Mouse (Mus musculus) lung, postnatal 0 days (tissue): Measurements from ENCODE around the gene Pop5. TPM values are rescaled to one million over a fixed set of nuclear protein-coding genes. Genes with fewer than 3 reads are reported as not detected.
A peak's percentile ranks its signal among the peaks of the same experiment; 100 is the strongest.

ENCODE experiments used
- ATAC-seq: fragments of 200-750 bp; cut with Nextera tagmentation; 2 replicates; pipeline ENCODE4 v1.8.0; 2017; ENCODE audit warnings: moderate library complexity
- DNase-seq: peaks from one replicate; pipeline ENCODE4 v3.0.0-alpha.2; 2016; ENCODE audit warnings: low spot score
- H3K27ac ChIP-seq: fragments of 300-500 bp; sonication (generic); 2 replicates; pipeline ENCODE4 v1.5.1; 2014; ENCODE audit warnings: antibody characterized with exemption, mild to moderate bottlenecking, low read length, mixed read lengths
- H3K27me3 ChIP-seq: fragments of 300-500 bp; sonication (generic); replicated peaks from 2 replicates; pipeline ENCODE4 v1.6.1; 2014; ENCODE audit warnings: low read length, mixed read lengths; ENCODE audit not compliant: insufficient read depth
- H3K36me3 ChIP-seq: fragments of 300-500 bp; sonication (generic); 2 replicates; pipeline ENCODE4 v1.6.1; 2014; ENCODE audit warnings: low read length, mixed read lengths; ENCODE audit not compliant: insufficient read depth
- H3K4me1 ChIP-seq: fragments of 300-500 bp; sonication (generic); 2 replicates; pipeline ENCODE4 v1.6.1; 2014; ENCODE audit warnings: antibody characterized with exemption, low read depth, low read length, mixed read lengths; ENCODE audit not compliant: insufficient read depth
- H3K4me2 ChIP-seq: fragments of 300-500 bp; sonication (generic); replicated peaks from 2 replicates; pipeline ENCODE4 v1.6.1; 2014; ENCODE audit warnings: low read depth, mild to moderate bottlenecking, low read length, moderate library complexity, mixed read lengths
- H3K4me3 ChIP-seq: fragments of 300-500 bp; sonication (generic); 2 replicates; pipeline ENCODE4 v1.5.1; 2014; ENCODE audit warnings: low read depth, low read length
- H3K9ac ChIP-seq: fragments of 300-500 bp; sonication (generic); replicated peaks from 2 replicates; pipeline ENCODE4 v1.6.1; 2014; ENCODE audit warnings: low read depth, mild to moderate bottlenecking
- H3K9me3 ChIP-seq: fragments of 300-500 bp; sonication (generic); 2 replicates; pipeline ENCODE4 v1.6.1; 2016; ENCODE audit warnings: low read length, mixed read lengths
- CTCF ChIP-seq: IDR thresholded peaks from 2 replicates; pipeline ENCODE4 v1.5.1; 2016; ENCODE audit warnings: antibody characterized with exemption, mild to moderate bottlenecking
- EP300 ChIP-seq: IDR thresholded peaks from 2 replicates; pipeline ENCODE4 v1.6.1; 2016; ENCODE audit warnings: antibody characterized with exemption, mild to moderate bottlenecking, control low read depth
- WGBS: fragments of 180-500 bp; shearing (Covaris S2); extraction: QIAGEN DNeasy Blood & Tissue Kit; methylation state at CpG from one replicate; pipeline ENCODE4 v1.1.7; 2014; 5-methylcytosine and 5-hydroxymethylcytosine counted together
- polyA plus RNA-seq: library from polyadenylated mRNA; unstranded; fragments of >200 nt; fragmentation: Nextera tagmentation; extraction: Ambion mirVana; gene quantifications from 2 replicates; pipeline ENCODE4 v1.2.1, GENCODE M21; 2015

Pop5 gene
- polyA plus RNA-seq, 1 experiment from 2014 or later: 78.8 TPM

DNA sequence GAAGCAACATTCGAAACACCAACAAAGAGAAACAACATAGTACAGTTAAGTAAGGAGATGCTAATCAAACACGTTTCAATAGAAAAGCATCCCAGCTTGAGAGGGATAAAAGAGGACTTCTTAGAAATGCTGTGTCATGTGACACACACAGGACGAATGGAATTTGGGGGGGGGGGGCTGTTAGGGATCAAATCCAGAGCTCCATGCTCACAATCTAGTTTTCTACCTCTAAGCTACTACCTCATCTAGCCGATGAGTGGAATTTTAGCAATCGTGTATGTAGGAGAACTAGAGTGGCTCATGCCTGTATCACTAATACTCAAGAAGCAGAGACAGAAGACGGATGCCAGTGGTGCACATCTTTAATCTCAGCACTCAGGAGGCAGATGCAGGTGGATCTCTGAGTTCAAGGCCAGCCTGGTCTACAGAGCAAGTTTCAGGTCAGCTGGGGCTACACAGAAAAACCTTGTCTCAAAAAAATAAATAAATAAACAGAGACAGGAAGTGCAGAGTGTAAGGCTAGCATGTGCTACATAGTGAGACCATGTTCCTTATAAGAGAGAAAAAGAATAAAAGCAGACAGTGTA, 38.0 kb downstream of the Pop5 start:
- no peak overlapping the region for H3K4me3 ChIP-seq
- no peak overlapping the region for H3K9ac ChIP-seq
- no peak overlapping the region for H3K27ac ChIP-seq
- 69% methylated on average over 6 of the region's 6 CpGs for WGBS
- DNase-seq (no peak), ATAC-seq (no peak)
- TF ChIP-seq CTCF (no peak), EP300 (no peak)
- H3K4me1 ChIP-seq: peaks cover 10% of the 10 kb centered on the region; the same call in 1 of the 2 replicates
- H3K27me3 ChIP-seq: no peaks in the 10 kb centered on the region
- H3K9me3 ChIP-seq: no peaks in the 10 kb centered on the region
- H3K4me2 ChIP-seq: peak overlapping the region; percentile 68; the same call in 1 of the 2 replicates
- no peaks in the 10 kb centered on the region for H3K36me3 ChIP-seq

DNA sequence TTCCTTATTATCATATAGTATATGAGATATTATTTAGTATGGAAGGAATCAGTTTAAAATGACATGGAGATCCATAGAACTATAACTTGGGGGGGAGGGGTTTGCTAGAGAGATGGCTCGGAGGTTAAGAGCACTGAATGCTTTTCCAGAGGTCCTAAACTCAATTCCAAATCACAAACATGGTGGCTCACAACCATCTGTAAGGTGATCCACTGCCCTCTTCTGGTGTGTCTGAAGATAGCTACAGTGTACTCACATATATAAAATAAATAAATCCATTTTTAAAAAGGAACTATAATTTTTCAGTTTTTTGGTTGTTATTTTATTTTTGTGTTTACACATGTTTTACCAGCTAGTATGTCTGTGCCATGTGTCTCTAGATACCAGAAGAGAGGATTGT, 38.7 kb downstream of the Pop5 start:
- Histone ChIP-seq H3K27ac (no peak overlapping the region), H3K36me3 (no peaks in the 10 kb centered on the region), H3K4me1 (peaks cover 10% of the 10 kb centered on the region; the same call in 1 of the 2 replicates), H3K27me3 (no peaks in the 10 kb centered on the region), H3K4me3 (no peak overlapping the region), H3K9me3 (no peaks in the 10 kb centered on the region), H3K9ac (no peak overlapping the region), H3K4me2 (no peak overlapping the region)
- peak; percentile 20; the same call in 1 of the 2 replicates for TF ChIP-seq CTCF
- TF ChIP-seq EP300: no peak
- WGBS: 48% methylated on average over 1 of the region's 1 CpGs
- DNase-seq: no peak
- ATAC-seq: no peak

DNA sequence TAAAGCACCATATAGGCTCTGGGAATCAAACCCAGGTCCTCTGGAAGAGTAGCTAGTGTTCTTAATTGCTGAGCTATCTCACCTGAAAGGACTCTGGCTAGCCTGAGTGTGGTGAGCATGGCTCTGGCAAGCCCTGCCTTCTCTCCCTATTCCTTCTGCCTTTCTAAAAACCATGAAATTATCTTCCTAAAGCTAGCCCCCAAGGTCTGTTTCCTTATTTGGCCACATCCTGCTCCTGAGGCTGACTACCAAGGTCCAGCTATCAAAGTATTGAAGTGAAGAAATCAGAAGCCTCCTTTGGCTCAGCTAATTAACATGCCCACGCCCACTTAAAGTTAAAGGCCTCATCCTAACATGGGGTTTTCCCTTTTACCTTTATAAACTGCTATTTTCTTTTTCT, 39.1 kb downstream of the Pop5 start:
- Histone ChIP-seq H3K4me3 (no peak overlapping the region), H3K9me3 (no peaks in the 10 kb centered on the region), H3K27me3 (no peaks in the 10 kb centered on the region), H3K9ac (no peak overlapping the region), H3K4me2 (no peak overlapping the region), H3K4me1 (peaks cover 10% of the 10 kb centered on the region; the same call in 1 of the 2 replicates), H3K36me3 (no peaks in the 10 kb centered on the region), H3K27ac (no peak overlapping the region)
- WGBS: 89% methylated on average over 1 of the region's 1 CpGs
- DNase-seq: no peak
- TF ChIP-seq CTCF (no peak), EP300 (no peak)
- no peak for ATAC-seq

GRCm38 (mm10) chr5:115275998-115276397, 40.4 kb downstream of the Pop5 start:
- Histone ChIP-seq H3K27ac (no peak overlapping the region), H3K4me3 (no peak overlapping the region), H3K4me1 (peaks cover 6% of the 10 kb centered on the region; the same call in 1 of the 2 replicates), H3K4me2 (no peak overlapping the region), H3K36me3 (no peaks in the 10 kb centered on the region), H3K27me3 (no peaks in the 10 kb centered on the region), H3K9me3 (no peaks in the 10 kb centered on the region), H3K9ac (no peak overlapping the region)
- TF ChIP-seq EP300: no peak
- TF ChIP-seq CTCF: peak; percentile 61
- peak; percentile 41 for DNase-seq
- ATAC-seq: no peak
- WGBS: 35% methylated on average over 14 of the region's 14 CpGs

DNA sequence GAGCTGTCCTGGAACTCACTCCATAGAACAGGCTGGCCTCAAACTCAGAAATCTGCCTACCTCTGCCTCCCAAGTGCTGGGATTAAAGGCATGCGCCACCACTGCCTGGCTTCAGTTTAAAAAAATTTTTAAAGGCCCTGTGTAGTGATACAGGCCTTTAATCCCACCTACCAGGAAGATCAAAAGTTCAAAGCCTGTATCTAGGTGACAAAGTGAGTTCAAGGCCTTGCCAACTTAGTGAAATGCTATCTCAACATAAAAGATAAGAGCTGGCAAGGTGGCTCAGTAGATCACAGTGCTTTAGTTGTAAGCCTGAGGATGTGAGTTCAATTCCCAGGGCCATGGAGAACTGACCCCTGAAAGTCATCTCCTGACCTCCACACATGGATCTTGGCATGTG, 42.4 kb downstream of the Pop5 start:
- Histone ChIP-seq H3K9me3 (no peaks in the 10 kb centered on the region), H3K36me3 (no peaks in the 10 kb centered on the region), H3K9ac (no peak overlapping the region), H3K4me1 (peaks cover 6% of the 10 kb centered on the region; the same call in 1 of the 2 replicates), H3K27ac (no peak overlapping the region), H3K27me3 (no peaks in the 10 kb centered on the region), H3K4me3 (no peak overlapping the region), H3K4me2 (no peak overlapping the region)
- DNase-seq: no peak
- no peak for ATAC-seq
- TF ChIP-seq EP300 (no peak), CTCF (no peak)
- 80% methylated on average over 1 of the region's 1 CpGs for WGBS

- Histone ChIP-seq H3K9ac (no peak overlapping the region), H3K4me1 (peaks cover 6% of the 10 kb centered on the region; the same call in 1 of the 2 replicates), H3K4me2 (no peak overlapping the region), H3K27me3 (no peaks in the 10 kb centered on the region), H3K9me3 (no peaks in the 10 kb centered on the region), H3K27ac (no peak overlapping the region), H3K36me3 (no peaks in the 10 kb centered on the region), H3K4me3 (no peak overlapping the region)
- DNase-seq: no peak
- no peak for ATAC-seq
- TF ChIP-seq EP300 (no peak), CTCF (no peak)
- WGBS: 47% methylated on average over 2 of the region's 2 CpGs
These were observed 43.1 kb downstream of the Pop5 start for GRCm38 (mm10) chr5:115278785-115279184.
